In the genomic region with DNA sequence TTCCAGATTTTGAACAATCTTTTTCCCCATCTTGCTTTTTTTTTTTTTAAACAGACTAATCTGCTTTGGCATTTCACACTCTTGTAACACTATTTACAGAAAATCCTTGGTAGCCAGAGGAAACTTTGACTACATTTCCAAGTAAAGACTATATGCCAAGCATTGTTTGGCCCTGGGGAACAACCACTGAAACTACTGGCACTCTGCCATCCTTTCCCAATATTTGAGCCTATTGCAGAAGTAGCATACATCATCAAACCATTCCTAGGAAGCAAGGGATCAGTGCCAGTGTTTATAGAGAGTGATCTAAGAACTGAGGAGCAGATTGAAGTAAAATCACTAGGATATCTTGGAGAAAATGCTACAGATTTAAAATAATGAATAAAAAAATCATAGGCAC, we compare ENCODE assay signal across 25 mouse cellular contexts.
DNase-seq lines count a peak whose midpoint lies in the region; ATAC-seq and TF ChIP-seq lines count a peak whose summit lies in the region.
"Had no signal": no experiment of that assay in that cellular context is flagged by ENCODE, and none has a peak within 500 bp of the region (broad histone marks: within the 10 kb centered on the region; RNA-seq: fewer than 3 reads in every experiment).

No protein-coding gene starts in this region.

- H3K4me1 ChIP-seq in liver, adult 2 months (ENCODE audit: control insufficient read depth, insufficient read depth, low read length) = no peaks in the 10 kb centered on the region
- H3K4me1 ChIP-seq in liver, embryonic 12.5 days = no peaks in the 10 kb centered on the region
- H3K4me1 ChIP-seq: embryonic facial prominence, embryonic 15.5 days; forebrain, embryonic 13.5 days; heart, embryonic 12.5 days; megakaryocyte, embryonic 14.5 days; midbrain, embryonic 12.5 days; stomach, embryonic 15.5 days had no signal

- no peak overlapping the region for H3K4me3 ChIP-seq in liver, adult 2 months (ENCODE audit: insufficient read depth, low read depth, low read length)
- no peak overlapping the region for H3K4me3 ChIP-seq in liver, embryonic 12.5 days
- H3K4me3 ChIP-seq: embryonic facial prominence, embryonic 15.5 days; forebrain, embryonic 13.5 days; heart, embryonic 12.5 days; megakaryocyte, embryonic 14.5 days; midbrain, embryonic 12.5 days; stomach, embryonic 15.5 days had no signal

- no peak for TF ChIP-seq POLR2A in liver, adult 2 months (IDR thresholded peaks at IDR 0.05; ENCODE audit: extremely low read depth, insufficient read depth, low read length)
- no peak for TF ChIP-seq POLR2A in brain, embryonic 14.5 days (IDR thresholded peaks at IDR 0.05; ENCODE audit: borderline replicate concordance, extremely low read depth, insufficient read depth, insufficient read length, poor library complexity, severe bottlenecking)

- TF ChIP-seq CTCF in liver, adult 2 months (IDR thresholded peaks at IDR 0.05; ENCODE audit: low read depth, low read length) = no peak
- TF ChIP-seq CTCF in brain, embryonic 14.5 days (IDR thresholded peaks at IDR 0.05; ENCODE audit: borderline replicate concordance, extremely low read depth, insufficient read depth, insufficient read length) = no peak

- ATAC-seq in liver, embryonic 12.5 days = no peak
- ATAC-seq: forebrain, embryonic 13.5 days; intestine, postnatal 0 days; liver, postnatal 0 days had no signal

- no peak overlapping the region for H3K27ac ChIP-seq in liver, adult 2 months (replicated peaks; ENCODE audit: insufficient read depth, low read depth, low read length)
- no peak overlapping the region for H3K27ac ChIP-seq in liver, embryonic 12.5 days
- H3K27ac ChIP-seq: embryonic facial prominence, embryonic 15.5 days; forebrain, embryonic 13.5 days; hindbrain, embryonic 14.5 days; midbrain, embryonic 12.5 days; stomach, embryonic 15.5 days had no signal

- H3K79me2 ChIP-seq in liver, adult 2 months (ENCODE audit: control insufficient read depth, insufficient read depth, low read length) = no peaks in the 10 kb centered on the region

- H3K27me3 ChIP-seq in liver, adult 2 months (ENCODE audit: control insufficient read depth, insufficient read depth, low read length) = no peaks in the 10 kb centered on the region
- H3K27me3 ChIP-seq in liver, embryonic 12.5 days (replicated peaks) = no peaks in the 10 kb centered on the region
- H3K27me3 ChIP-seq: embryonic facial prominence, embryonic 15.5 days; forebrain, embryonic 13.5 days; heart, embryonic 12.5 days; megakaryocyte, embryonic 14.5 days; midbrain, embryonic 12.5 days; stomach, embryonic 15.5 days had no signal

- H3K4me2 ChIP-seq in liver, embryonic 12.5 days = no peak overlapping the region
- H3K4me2 ChIP-seq: embryonic facial prominence, embryonic 15.5 days; forebrain, embryonic 13.5 days; heart, embryonic 12.5 days; hindbrain, embryonic 14.5 days; liver, embryonic 11.5 days; midbrain, embryonic 12.5 days; stomach, embryonic 15.5 days had no signal

- H3K36me3 ChIP-seq in liver, adult 2 months (ENCODE audit: control insufficient read depth, insufficient read depth, low read length) = no peaks in the 10 kb centered on the region
- no peaks in the 10 kb centered on the region for H3K36me3 ChIP-seq in liver, embryonic 12.5 days
- H3K36me3 ChIP-seq: embryonic facial prominence, embryonic 15.5 days; heart, embryonic 12.5 days; midbrain, embryonic 12.5 days; stomach, embryonic 15.5 days had no signal

- DNase-seq in adrenal gland, postnatal 10 days = peak; percentile 55
- DNase-seq in adrenal gland, adult 18-20 months (ENCODE audit: low spot score in 2 of 2) = no peak
- DNase-seq in liver, adult 2 months (ENCODE audit: extremely low read depth, low read depth, low spot score) = peak; percentile 13
- DNase-seq in NIH3T3 (ENCODE audit: low read depth) = peak; percentile 3
- DNase-seq in brain, embryonic 14.5 days (ENCODE audit: low read depth) = peak; percentile 55
- no peak for DNase-seq in heart, adult 9 months (ENCODE audit: low spot score in 2 of 2)
- DNase-seq: cerebellum, adult 11 months; cerebellum, adult 9-11 months; gastrocnemius, postnatal 25 days; heart, postnatal 4 days; kidney, adult 9 months; kidney, postnatal 10 days; layer of hippocampus, adult 9-11 months; liver, postnatal 0 days; lung, postnatal 4 days had no signal

- no peaks in the 10 kb centered on the region for H3K9me3 ChIP-seq in liver, embryonic 12.5 days (replicated peaks)
- H3K9me3 ChIP-seq: embryonic facial prominence, embryonic 15.5 days; forebrain, embryonic 13.5 days; heart, embryonic 12.5 days; megakaryocyte, embryonic 14.5 days; midbrain, embryonic 12.5 days; stomach, embryonic 15.5 days had no signal

- no peak overlapping the region for H3K9ac ChIP-seq in liver, adult 2 months (ENCODE audit: low read depth, low read length)
- H3K9ac ChIP-seq in liver, embryonic 12.5 days = no peak overlapping the region
- H3K9ac ChIP-seq: embryonic facial prominence, embryonic 15.5 days; forebrain, embryonic 13.5 days; heart, embryonic 12.5 days; hindbrain, embryonic 14.5 days; liver, postnatal 0 days; midbrain, embryonic 12.5 days; stomach, embryonic 15.5 days had no signal

Comparison
In these comparisons a context has a peak if more than half of its experiments do, and no peak if none do; other contexts are left out.
1. DNase-seq: peak in adrenal gland, postnatal 10 days (single experiment), liver, adult 2 months (single experiment), NIH3T3 (single experiment) and brain, embryonic 14.5 days (single experiment); none in adrenal gland, adult 18-20 months (0 of 2) and heart, adult 9 months (0 of 2).